Mouse (Mus musculus): ENCODE data around the gene Nfkbiz. TPM values are rescaled to one million over a fixed set of nuclear protein-coding genes. Genes with fewer than 3 reads are reported as not detected.

The Nfkbiz gene
- total RNA-seq, 2 experiments from 2014 or later = 2.7 to 3.0 TPM

DNA sequence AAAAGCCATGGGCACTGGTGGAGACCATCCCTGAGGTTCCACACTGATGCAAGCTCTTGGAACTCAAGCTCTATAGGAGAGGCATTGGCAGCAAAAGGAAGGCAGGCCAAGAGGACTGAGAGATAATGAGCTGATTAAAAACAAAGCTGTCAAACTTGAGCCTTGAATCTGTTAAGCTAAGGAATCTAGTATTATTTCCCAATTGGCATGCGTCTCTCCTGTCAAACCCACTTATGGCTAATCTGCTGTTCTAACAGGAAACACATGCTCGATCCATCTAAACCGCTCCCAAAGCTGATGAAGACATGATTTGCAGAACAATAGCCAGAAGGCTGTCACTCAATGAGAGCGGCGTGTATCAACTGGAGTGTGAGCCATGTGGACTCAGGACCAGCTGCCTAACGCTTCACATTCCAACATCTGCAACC is 31.2 kb downstream of the Nfkbiz start:
- DNase-seq (ENCODE audit: low spot score in 2 of 2) = no peak

DNA sequence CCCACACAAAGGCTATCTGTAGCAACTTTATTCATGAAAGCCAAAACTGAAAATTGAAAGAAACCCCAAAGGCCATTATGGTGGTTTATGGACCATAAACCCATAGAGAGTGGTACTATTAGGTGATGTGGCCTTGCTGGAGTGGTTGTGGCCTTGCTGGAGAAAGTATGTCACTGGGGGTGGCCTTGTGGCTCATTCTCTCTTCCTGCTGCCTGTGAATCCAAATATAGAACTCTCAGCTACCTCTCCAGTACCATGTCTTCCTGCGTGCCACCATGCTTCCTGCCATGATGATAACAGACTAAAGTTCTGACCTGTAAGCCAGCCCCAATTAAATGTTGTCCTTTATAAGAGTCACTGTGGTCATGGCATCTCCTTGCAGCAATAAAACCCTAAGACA is 33.9 kb downstream of the Nfkbiz start:
- DNase-seq (ENCODE audit: low spot score in 2 of 2) = no peak

DNA sequence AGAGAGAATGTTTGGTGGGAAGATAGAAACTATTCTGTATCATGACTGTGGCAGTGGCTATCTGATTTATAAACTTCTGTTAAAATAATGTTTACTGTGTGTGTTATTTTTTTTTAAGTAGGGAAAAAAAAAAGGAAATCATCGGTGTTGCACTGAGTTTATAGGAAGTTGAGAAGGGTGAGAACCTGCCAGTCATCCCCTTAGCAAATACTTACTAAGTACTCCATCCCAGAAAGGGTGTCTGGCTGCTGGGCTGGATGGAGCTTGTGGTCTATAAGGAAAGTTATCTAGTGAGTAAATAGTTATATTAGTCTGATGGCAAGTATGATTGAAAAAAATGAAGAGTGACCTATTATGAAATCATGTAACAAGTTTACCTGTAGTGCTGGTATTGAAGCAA is 37.1 kb downstream of the Nfkbiz start:
- DNase-seq (ENCODE audit: low spot score in 2 of 2) = no peak

DNA sequence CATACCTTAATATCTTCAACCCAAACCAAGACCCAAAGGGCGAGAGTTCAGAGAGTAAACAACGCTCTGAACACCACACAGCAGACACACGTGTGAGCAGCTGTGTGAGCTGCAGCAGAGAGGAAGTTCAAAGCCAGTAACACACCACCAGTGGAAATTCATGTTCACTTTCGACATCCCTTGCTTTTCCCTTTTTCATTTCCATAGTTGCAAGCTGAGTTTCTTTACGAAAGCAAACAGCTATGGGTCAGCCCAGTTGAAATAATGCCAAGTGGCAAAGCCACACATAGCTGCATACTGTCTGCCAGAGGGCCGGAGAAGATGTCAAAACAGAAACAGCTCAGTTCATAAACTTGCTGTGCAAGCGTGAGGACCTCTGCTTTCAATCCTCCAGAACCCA is 39.9 kb downstream of the Nfkbiz start:
- DNase-seq (ENCODE audit: low spot score in 2 of 2) = no peak

DNA sequence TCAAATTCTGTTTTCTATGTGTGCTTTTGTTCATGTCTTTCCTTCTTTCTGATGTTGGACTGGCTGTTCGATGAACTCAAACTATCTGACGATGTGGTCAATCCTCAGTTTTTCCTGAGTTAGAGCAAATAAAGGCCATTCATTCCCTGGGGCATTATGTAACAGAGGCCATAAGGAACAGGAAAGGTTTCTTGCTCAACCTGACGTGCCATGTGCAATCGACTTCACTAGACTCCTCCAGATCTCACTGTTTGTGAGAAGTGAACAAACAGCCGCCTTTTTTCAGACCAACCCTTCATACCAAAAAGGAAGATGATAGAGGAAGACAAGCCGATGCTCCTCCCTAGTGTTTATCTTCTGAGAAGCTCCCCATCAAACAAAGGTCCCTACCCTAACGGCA is 48.4 kb downstream of the Nfkbiz start:
- no peak for DNase-seq (ENCODE audit: low spot score in 2 of 2)

- no peak for DNase-seq (ENCODE audit: low spot score in 2 of 2)
Measured at GRCm38 (mm10) chr16:55789291-55789690, 49.4 kb downstream of the Nfkbiz start.

DNA sequence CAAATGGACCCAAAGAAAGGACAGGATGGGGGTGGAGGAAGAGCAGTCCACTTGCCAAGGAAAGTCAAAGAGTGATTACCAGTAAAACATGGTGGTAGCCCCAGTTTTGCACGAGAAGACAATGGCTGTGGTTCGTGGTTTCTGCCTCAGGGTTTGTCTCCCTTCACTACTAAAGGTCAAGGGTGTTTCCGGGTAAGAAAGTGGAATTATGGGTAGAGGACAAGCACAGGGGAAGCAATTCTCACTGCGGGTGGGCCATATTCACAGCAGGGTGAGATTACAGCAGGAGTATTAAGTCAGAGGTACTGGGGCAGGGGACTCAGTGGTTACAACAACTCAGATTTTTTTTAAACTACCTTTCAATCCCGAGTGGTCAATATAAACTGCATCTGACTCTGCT is 50.0 kb downstream of the Nfkbiz start:
- DNase-seq (ENCODE audit: low spot score in 2 of 2) = no peak

- no peak for DNase-seq (ENCODE audit: low spot score in 2 of 2)
Measured at GRCm38 (mm10) chr16:55787385-55788072, 51.2 kb downstream of the Nfkbiz start.

- DNase-seq (ENCODE audit: low spot score in 2 of 2) = no peak
Measured at GRCm38 (mm10) chr16:55784379-55784778, 54.3 kb downstream of the Nfkbiz start.

DNA sequence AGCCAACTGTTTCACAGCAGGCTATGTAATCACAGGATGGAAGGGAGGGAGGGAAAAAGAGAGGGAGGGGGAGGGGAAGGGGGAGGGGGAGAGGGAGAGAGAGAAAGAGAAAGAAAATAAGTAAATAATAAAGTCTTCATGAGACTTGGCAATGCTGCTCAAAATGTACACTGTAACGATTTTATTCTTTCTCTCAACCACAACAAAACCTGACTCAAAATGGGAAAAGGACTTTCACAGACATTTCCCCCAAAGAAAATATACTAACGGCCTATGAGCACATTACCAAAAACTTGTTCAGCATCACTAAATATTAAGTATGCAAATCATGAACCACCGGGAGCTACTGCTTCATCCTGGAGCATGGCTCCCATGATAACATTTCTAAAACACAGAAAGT is 54.8 kb downstream of the Nfkbiz start:
- no peak for DNase-seq (ENCODE audit: low spot score in 2 of 2)

DNA sequence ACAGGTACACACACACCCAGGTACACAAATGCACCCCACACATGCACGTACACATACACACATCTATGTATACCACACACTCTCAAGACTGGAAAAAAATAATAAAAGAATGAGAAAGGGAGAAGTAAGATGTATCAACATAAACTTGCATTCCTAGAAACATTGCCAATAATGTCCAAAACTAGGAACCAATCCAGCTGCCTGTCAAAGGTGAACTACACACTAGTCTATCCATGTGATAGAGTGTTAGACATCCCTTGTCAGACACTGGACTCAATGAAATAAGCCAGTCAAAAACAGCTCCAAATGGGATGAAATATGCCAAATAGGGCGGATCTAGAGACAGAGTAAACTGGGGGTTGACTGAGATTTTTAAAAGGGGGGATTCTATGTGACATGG is 55.8 kb downstream of the Nfkbiz start:
- DNase-seq (ENCODE audit: low spot score in 2 of 2) = no peak

DNA sequence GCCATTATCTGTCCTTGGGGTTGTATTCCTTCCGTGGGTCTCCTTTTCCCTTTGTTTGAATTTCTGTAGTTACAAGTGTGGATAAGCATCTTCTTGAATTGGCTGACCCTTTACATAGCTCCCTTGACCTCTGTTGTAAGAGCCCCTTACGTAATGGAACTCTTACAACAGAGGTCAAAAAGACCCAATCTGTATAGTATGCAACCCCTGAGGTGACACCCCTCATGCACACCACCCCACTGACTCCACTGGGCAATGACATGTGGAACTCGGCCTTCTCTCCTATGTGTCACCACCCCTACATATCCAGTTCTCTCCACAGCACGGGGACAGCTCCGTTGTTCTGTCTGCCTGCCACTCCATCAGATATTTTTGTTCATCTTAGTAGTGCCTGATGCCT is 56.9 kb downstream of the Nfkbiz start:
- no peak for DNase-seq (ENCODE audit: low spot score in 2 of 2)

DNA sequence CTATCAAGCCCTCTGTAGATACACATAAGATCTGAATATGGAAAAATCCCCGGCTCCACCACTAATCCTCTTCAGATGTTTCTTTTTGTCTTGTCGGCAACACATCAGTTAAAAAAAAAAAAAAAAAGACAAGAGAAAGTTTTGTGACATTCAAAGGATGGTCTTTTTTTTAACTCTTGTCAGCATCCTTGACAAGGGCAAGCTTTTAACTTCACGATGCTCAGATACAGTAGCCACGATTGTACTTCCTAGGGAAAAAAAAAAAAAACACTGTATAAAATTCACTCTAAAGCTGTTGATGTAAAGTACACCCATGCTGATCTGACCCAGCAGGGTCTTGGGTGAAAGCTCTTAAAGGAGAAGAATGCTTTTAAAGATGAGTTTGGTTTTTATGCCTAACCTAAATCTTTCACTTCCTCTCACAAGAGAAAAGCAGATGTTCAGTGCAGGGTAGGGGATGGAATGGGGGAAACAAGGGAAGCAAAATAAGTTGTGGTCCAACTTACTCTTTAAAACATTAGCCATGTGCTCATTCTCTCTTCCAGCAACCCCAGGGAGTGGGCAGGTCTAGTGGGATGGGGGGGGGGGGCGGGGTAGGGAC is 57.6 kb downstream of the Nfkbiz start:
- no peak for DNase-seq (ENCODE audit: low spot score in 2 of 2)

DNA sequence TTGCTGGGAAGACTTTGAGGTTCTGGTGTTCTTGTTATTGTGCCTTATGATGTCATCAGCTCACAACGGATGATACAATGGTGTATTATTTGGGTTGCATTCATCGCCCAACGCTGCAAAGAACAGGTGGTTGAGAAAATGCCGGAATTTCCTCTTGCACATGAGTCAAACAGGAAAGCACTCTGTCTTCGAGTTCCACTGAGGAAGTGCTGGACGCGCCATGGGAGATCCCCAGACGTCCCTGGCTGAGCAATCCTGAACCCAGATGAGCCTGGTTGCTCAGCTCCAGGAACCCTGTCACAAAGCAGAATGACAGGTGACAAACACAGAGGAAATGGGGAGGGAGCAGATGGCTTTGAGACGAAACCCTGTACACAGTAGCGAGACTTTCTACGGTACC is 62.4 kb downstream of the Nfkbiz start:
- no peak for DNase-seq (ENCODE audit: low spot score in 2 of 2)

DNA sequence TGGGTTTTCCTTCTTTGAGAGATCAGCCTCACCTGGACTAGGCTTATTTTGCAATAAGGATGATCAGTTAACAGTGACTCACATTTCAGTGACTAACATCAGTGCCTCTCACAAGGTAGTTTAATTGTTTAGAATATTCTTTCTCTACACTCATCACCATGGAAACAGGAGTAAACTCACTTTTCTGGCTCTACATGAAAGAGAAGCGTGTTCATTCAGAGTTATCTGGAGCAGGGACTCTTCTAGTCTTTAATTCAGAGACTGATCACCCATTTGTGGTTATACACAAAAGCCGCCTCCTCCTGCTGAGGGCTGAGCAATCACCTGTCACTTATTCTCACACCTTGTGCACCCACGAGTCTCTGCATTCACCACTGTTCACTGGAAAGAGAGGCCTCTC is 68.5 kb downstream of the Nfkbiz start:
- DNase-seq (ENCODE audit: low spot score in 2 of 2) = no peak

Other genes with a start within 250 kb of the Nfkbiz start
- under 1 TPM; 0.39 TPM for gene Nxpe3, start 56.4 kb upstream of the Nfkbiz start, total RNA-seq (2021)
- gene Cep97, start 96.0 kb upstream of the Nfkbiz start, total RNA-seq (2021) = 1 to 10 TPM; 5.4 to 7.9 TPM
- 100 to 1,000 TPM; 945 to 977 TPM for gene Rpl24, start 127.4 kb upstream of the Nfkbiz start, total RNA-seq (2021)
- 10 to 100 TPM in 1 of 2 experiments, 1 to 10 TPM in 1; 9.5 to 11.5 TPM for gene Zbtb11, start 135.0 kb upstream of the Nfkbiz start, total RNA-seq (2021)
- 10 to 100 TPM; 59.0 to 66.2 TPM for gene Pcnp, start 190.8 kb upstream of the Nfkbiz start, total RNA-seq (2021)
- gene Trmt10c, start 198.9 kb upstream of the Nfkbiz start, total RNA-seq (2021) = 10 to 100 TPM in 1 of 2 experiments, 1 to 10 TPM in 1; 8.7 to 10.4 TPM
- 10 to 100 TPM; 27.3 to 28.4 TPM for gene Senp7, start 209.4 kb upstream of the Nfkbiz start, total RNA-seq (2021)